Mouse (Mus musculus) kidney, postnatal 0 days (tissue): ENCODE measurements at regions not wholly inside any gene's neighbourhood (a gene's known extent, or its start where the extent isn't known, plus 50 kb on each side); places are given as distances from the start of the nearest gene placed in this dataset.

Experiments used
- ATAC-seq: fragments of 200-750 bp; cut with Nextera tagmentation; replicated peaks from 2 replicates; pipeline ENCODE4 v1.8.0; 2017; ENCODE audit warnings: low read depth, moderate number of reproducible peaks, moderate TSS enrichment, moderate library complexity; ENCODE audit not compliant: low FRiP score
- DNase-seq: peaks from one replicate; pipeline ENCODE4 v3.0.0-alpha.2; 2016; ENCODE audit warnings: low spot score
- H3K27ac ChIP-seq: fragments of 300-500 bp; sonication (generic); 2 replicates; pipeline ENCODE4 v1.5.1; 2014; ENCODE audit warnings: mild to moderate bottlenecking
- H3K27me3 ChIP-seq: fragments of 300-500 bp; sonication (generic); 2 replicates; pipeline ENCODE4 v1.6.1; 2014; ENCODE audit warnings: low read length, mixed read lengths; ENCODE audit not compliant: insufficient read depth
- H3K36me3 ChIP-seq: fragments of 300-500 bp; sonication (generic); 2 replicates; pipeline ENCODE4 v1.6.1; 2014; ENCODE audit warnings: low read length, mixed read lengths; ENCODE audit not compliant: insufficient read depth
- H3K4me1 ChIP-seq: fragments of 300-500 bp; sonication (generic); replicated peaks from 2 replicates; pipeline ENCODE4 v1.6.1; 2014; ENCODE audit warnings: antibody characterized with exemption, low read length, mixed read lengths; ENCODE audit not compliant: insufficient read depth
- H3K4me2 ChIP-seq: fragments of 300-500 bp; sonication (generic); 2 replicates; pipeline ENCODE4 v1.6.1; 2014; ENCODE audit warnings: mild to moderate bottlenecking, low read length, moderate library complexity, mixed read lengths
- H3K4me3 ChIP-seq: fragments of 300-500 bp; sonication (generic); replicated peaks from 2 replicates; pipeline ENCODE4 v1.5.1; 2014; ENCODE audit warnings: low read depth, low read length
- H3K9ac ChIP-seq: fragments of 300-500 bp; sonication (generic); 2 replicates; pipeline ENCODE4 v1.6.1; 2014; ENCODE audit warnings: low read depth, low read length
- H3K9me3 ChIP-seq: fragments of 300-500 bp; sonication (generic); replicated peaks from 2 replicates; pipeline ENCODE4 v1.6.1; 2016; ENCODE audit warnings: low read length, inconsistent platforms, mixed read lengths
- CTCF ChIP-seq: IDR thresholded peaks from 2 replicates; pipeline ENCODE4 v1.5.1; 2016; ENCODE audit warnings: antibody characterized with exemption, low read depth, mild to moderate bottlenecking, moderate library complexity
- WGBS: fragments of 180-500 bp; shearing (Covaris S2); extraction: QIAGEN DNeasy Blood & Tissue Kit; methylation state at CpG from one replicate; pipeline ENCODE4 v1.1.7; 2014; 5-methylcytosine and 5-hydroxymethylcytosine counted together

- DNase-seq (no peak), ATAC-seq (no peak)
- Histone ChIP-seq H3K27me3 (no peaks in the 10 kb centered on the region), H3K4me1 (0 out of 2 replicates have a peak, but pooled peaks cover 4% of the 10 kb centered on the region), H3K27ac (no peak overlapping the region), H3K9me3 (no peaks in the 10 kb centered on the region), H3K4me2 (no peak overlapping the region), H3K4me3 (no peak overlapping the region), H3K36me3 (no peaks in the 10 kb centered on the region), H3K9ac (no peak overlapping the region)
- no peak for TF ChIP-seq CTCF
- 84% methylated on average over 9 of the region's 9 CpGs for WGBS
Measured at GRCm38 (mm10) chr13:92988600-92988999, 144.0 kb downstream of the Mtx3 start.

- Histone ChIP-seq H3K9ac (no peak overlapping the region), H3K4me1 (0 out of 2 replicates have a peak, but pooled peaks cover 4% of the 10 kb centered on the region), H3K27me3 (no peaks in the 10 kb centered on the region), H3K27ac (no peak overlapping the region), H3K36me3 (no peaks in the 10 kb centered on the region), H3K9me3 (no peaks in the 10 kb centered on the region), H3K4me2 (no peak overlapping the region), H3K4me3 (no peak overlapping the region)
- DNase-seq (peak; percentile 73), ATAC-seq (0 out of 2 replicates have a peak, but pooled peaks have one; percentile 27)
- 47% methylated on average over 14 of the region's 14 CpGs for WGBS
- TF ChIP-seq CTCF: no peak
Measured at GRCm38 (mm10) chr13:92990316-92991206, 146.0 kb downstream of the Mtx3 start.
